Mouse (Mus musculus): ENCODE results near the gene Dnajc16. TPM values are rescaled to one million over a fixed set of nuclear protein-coding genes. Genes with fewer than 3 reads are reported as not detected.
A peak's percentile ranks its signal among the peaks of the same experiment; 100 is the strongest.

Gene Dnajc16
- 10 to 100 TPM; 18.4 to 18.5 TPM for total RNA-seq (2021)
- long read RNA-seq, experiment 1, full-length matches to known transcripts, result 9 of 15 reads
- long read RNA-seq, experiment 1, partial matches to known transcripts, result 1 of 15 reads
- long read RNA-seq, experiment 1, other reads (novel, unspliced or antisense), result 5 of 15 reads
- long read RNA-seq, experiment 2, full-length matches to known transcripts, result 13 of 19 reads
- long read RNA-seq, experiment 2, partial matches to known transcripts, result 2 of 19 reads
- long read RNA-seq, experiment 2, other reads (novel, unspliced or antisense), result 4 of 19 reads

DNA sequence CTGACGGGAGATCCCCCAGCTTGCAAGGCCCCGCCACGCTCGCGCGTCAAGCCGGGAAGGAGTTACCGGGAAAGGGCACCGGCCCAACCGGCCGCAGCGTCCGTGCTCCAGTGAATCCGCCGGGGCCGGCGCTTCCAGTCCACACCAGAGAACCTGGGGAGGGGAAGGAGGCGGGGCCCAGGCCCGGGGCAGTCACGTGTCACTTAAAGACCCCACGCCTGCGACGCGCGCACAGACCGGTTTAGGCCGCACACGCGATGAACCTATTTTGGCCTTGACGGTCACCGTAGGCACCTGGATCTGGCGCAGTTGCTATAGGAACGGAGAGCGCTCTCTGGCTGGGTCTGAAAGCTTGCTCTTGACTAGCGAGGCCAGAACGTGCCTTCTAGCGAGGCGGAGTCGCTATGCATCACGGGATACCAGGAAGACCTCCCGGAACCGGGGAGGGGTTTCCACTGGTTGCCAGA, at the start of gene Dnajc16:
TSS of gene Dnajc16 (minus strand) at position 408 of the 467 bp plus-strand sequence.
- DNase-seq, result peak; percentile 95
- intact Hi-C loops (cut with DNase I), result no loop called here

DNA sequence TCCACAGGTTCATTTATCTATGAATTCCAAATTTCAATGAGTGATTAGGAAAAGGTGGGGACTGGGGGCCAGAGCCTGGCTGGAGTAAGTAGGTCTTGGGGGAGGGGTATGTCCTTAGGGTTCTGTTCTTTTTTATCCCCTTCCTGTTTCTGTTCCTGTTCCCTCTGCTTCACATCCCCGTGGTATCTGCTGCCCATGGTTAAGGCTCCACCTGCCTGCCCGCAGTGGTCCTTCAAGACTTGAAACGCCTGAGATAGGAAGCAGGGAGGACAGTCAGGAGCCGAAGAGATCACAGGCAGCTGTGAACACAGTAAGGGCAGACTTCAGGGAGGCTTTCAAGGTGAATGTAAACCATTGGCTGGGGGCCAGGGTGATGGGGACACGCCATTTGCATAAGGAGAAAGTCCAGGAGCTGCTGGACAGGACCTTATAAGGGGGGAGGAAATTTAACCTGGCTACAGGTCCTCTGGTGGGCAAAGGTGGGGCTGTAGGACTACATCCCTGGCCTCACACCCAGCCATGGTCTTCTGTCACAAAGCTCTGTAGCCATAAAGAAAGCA, 43.9 kb upstream of the Dnajc16 start:
- DNase-seq, result no peak
- intact Hi-C loops (cut with DNase I), result no loop called here

DNA sequence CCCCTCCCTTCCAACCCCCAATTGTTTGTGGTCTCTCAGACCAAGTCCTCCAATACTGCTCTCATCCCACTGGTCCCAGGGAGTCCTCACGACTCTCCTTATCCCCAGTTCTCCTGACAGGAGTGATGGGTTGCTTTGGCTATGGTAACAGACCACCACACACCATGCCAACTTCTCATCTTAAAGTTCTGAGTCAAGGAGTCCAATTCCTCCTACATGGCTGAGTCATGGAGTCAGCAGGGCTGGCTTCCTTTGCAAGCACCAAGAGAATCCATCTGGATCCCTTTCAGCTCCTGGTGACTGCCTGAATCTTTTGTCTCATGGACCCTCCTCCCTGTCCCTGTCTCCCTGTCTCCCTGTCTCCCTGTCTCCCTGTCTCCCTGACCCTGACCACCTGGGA, 43.2 kb upstream of the Dnajc16 start:
- no peak for DNase-seq
- intact Hi-C loops (cut with DNase I), result no loop called here

DNA sequence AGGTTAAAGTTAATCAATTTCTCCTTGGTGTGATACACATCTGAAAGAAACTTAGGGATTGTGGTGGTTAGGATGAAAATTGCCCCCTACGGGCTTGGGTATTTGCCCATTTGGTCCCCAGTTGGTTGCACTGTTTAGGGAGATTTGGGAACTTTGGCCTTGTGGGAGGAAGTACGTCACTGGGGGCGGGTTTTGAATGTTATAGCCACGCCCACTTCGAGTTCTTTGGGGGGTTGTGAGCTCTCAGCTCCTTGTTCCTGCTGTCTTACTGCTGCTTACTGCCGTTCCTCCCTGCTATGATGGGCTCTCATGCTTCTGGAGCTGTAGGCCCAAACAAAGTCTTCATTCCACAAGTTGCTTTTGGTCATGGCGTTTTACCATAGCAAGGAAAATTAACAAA, 40.6 kb upstream of the Dnajc16 start:
- no peak for DNase-seq
- intact Hi-C loops (cut with DNase I), result no loop called here

DNA sequence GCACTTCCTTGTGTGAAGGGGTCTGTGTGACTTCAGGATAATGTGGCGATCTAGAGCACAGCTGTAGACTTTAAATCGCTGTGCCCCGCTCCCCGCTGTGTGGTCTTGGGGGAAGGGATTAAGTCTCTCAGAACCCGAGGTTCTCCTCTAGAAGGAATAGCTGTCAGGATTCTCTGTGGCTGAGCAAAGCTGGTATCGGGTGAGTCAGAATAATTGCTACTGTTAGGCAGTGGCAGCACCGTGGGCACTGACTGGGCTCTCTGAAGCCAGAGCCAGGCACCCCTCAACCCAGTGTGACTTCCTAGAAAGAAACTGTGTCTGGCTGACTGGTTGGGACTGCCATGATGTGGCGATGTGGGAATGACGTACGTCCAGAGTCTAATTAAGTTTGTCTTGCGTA, 39.6 kb upstream of the Dnajc16 start:
- DNase-seq, result no peak
- intact Hi-C loops (cut with DNase I), result no loop called here

DNA sequence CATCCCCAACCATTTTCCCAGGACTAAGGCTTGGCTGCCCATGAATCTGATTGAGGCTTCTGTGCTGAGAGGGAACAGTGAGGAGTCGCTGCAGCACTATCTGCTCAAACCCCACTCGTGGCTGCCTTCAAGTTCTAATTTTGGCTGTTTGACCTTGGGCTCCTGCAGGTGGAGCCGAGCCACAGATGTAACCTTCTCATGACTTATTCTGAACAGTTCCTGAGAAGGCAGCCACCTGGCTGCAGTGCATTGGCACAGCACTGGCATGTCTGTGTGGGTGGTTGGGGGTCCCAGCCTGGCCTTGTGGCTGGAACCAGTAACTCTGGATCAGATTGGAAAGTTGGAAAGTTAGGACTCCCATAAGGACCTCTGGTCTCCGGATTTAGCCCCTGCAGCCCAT, 37.4 kb upstream of the Dnajc16 start:
- peak in 1 of 2 experiments; percentile 13 for DNase-seq

DNA sequence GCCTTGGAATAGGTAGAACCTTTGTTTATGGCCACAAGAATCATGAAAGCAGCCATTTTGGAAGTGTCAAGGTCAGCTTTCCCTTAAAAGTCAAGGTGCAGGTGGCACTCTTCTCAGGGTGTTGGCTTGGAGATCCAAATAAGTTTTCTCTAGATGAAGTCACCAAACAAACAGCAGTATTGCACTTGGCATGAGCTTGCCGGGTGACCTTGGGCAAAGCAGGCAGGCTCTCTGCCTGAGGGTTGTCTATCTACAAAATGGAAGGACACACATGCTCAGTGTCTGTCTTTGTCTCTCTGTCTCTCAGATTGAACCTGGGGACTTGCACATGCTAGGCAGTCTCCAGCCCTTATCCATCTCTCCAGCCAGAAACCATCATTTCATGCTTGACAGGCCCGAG, 36.7 kb upstream of the Dnajc16 start:
- no peak for DNase-seq
- intact Hi-C loops (cut with DNase I), result no loop called here

More for the DNA sequence above, 37.4 kb upstream of the Dnajc16 start:
- intact Hi-C loops (cut with DNase I), result no loop called here

DNA sequence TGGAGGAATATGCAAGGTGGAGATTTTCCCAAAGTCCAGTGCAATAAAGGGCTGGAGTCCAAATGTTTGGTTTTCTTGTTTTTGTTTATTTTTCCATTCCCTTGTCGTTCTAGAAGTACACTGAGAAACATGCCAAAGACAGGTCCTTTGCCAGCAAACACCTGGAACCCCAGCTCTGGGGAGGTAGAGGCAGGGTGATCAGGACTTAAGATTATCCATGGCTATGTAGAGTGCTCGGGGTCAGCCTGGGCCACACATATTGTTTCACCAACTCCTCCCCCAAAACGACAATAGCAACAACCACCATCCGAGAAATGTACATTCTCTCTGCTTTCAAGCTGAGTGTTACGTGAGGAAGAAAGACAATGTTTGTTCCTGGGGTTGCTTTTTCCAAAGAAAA, 35.3 kb upstream of the Dnajc16 start, which contains the start of gene Cela2a:
TSS of gene Cela2a (minus strand) at position 101 of the 400 bp plus-strand sequence.
- DNase-seq, result no peak
- intact Hi-C loops (cut with DNase I), result no loop called here

DNA sequence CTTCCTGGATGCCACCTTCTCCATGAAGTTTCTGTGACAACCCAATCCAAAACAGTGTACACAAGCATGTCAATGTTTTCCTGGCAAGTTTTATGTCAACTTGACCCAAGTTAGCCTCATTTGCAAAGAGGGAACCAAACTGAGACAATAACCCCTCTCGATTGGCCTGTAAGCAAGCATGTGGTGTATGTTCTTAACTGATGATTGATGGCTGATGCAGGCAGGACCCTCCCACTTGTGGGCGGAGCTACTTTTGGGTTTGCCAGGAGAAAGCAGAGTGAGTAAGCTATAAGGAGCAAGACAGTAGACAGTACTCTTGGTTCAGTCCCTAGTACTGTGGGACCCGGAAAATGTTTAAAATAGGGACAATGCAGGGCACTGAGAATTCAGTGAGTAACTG, 32.2 kb upstream of the Dnajc16 start:
- DNase-seq, result peak in 1 of 2 experiments; percentile 12
- intact Hi-C loops (cut with DNase I), result no loop called here

DNA sequence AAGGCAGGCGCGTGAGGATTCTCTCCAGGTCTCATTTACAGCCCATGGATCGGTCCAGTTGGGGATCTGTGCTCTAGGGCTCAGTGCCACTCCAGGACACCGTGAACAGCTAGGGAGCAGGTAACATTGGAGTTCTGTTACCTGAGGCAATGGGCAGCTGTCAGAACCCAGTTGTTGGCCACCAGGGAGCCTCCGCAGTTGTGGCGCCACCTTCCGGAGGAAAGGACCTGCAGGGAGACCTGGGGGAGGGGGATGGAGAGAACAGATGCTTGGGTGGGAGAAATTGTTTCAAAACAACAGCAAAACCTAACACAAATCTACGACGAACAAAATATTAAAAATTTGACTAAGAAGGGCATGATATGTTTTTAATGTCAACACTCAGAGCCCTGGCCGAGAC, 31.4 kb upstream of the Dnajc16 start:
- peak; percentile 20 to 52 for DNase-seq
- intact Hi-C loops (cut with DNase I), result no loop called here

DNA sequence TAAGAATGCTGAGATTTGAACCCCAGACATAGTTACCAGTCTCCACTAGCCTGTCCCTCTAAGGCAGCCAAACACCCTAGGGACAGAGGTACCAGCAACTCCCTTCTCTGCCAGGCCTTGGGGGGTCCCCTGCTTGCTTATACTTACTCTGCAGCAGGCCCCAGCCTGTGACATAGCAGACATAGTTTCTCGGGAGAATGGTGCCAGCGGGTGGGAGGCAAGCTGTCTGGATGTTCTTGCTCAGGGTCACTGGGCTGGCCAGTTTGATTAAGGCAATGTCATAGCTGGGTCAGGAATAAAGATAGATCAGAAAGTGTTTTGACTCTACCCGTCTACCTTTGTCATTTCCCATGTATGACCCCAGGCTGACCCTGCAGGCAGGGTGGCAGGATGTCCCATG, 30.4 kb upstream of the Dnajc16 start:
- no peak for DNase-seq

DNA sequence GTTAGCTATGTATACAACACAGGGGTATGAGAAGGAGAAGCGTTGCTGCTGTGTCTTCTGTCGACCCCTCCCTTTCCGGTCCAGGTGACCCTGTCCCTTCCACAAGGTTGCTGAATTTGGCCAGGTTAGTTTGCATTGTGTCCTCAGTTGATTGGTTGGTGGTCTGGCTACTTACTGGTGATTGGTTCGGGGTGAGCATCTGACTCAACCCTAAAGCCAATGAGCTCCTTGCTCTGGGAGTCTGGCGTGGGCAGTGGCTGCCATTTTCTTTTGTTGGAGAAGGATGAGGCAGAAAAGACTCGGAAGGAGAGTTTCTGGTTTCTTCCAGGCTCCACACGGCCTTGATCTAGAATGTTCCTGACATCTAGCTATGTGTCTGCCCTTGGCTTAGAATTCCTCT, 28.6 kb upstream of the Dnajc16 start:
- DNase-seq, result no peak
- intact Hi-C loops (cut with DNase I), result no loop called here

More for the DNA sequence above, 30.4 kb upstream of the Dnajc16 start:
- intact Hi-C loops (cut with DNase I), result no loop called here

DNA sequence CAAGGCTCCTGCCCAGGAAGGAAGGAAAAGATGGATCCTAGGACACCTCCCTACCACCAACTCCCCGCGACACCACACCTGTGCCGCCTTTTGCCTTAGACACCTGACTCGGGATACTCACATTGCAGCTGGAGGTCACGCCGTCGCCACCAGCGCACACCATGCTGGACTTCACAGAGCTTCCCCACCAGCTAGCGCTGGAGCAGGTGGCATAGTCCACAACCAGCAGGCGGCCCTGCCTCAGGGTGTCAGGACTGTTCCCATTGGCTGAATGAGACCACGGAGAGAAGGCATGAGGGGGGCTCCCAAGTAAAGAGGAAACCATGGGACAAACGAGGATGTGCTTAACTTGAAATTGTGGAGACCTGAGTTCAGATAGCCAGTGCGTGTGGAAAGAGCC, 28.1 kb upstream of the Dnajc16 start:
- intact Hi-C loops (cut with DNase I), result no loop called here
- DNase-seq, result no peak

DNA sequence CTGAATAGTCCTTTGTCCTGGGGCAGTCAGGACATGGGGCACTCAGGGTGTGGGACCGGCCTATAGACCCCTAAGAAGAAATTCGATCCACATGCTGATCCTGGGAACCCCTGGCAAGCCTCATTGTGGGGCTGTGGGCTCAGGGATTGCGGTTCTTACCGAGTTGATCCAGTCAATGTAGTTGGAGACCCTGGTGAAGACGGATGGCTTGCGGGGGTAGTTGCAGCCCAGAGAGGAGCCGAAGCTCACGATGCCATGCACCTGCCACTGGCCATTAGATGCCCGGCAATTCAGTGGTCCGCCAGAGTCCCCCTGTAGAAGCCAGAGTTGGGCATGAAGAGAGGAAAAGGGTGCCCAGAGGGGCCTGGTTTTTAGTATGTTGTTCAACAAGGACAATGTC, 27.0 kb upstream of the Dnajc16 start:
- no peak for DNase-seq
- intact Hi-C loops (cut with DNase I), result no loop called here

DNA sequence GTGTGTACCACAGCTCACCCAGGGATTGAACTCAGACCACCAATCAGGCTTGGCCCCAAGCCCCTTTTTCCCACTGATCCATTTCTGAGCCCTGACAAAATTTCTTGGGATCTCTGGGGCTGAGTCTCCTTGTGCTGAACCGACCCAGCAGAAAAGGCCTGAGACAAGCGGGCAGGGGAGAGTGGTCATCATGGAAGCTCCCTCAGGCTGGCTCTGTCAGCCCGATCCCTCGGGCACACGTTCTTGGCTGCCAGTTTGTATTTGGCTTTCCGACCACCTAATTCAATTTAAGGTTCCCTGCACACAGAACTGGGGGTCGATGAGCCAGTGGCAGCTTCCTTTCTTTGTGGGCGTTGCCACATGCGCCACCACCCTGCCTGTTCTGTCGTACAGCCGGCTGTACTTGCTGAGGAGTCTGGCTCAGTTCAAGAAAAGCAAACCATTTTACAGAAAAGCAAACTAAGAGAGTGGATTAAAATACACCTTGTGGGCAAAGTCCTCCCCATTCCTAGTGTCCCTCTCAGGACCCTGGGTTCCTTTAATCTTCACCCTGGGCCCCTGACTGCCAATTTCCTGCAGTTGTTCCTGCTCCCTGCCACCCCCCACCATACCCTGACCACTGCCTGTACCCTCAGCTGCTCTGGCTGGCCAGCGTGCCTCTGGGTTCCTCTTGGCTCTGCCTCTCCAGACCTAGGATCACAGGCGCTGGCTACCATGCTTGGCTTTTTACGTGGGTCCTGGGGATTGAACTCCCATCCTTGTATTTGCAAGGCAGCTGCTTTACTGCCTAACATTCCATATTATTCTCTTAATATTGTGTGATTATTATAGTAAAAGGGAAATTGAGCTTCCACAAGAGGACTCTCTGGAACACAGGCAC, 26.3 kb upstream of the Dnajc16 start:
- DNase-seq, result no peak
- intact Hi-C loops (cut with DNase I), result no loop called here

DNA sequence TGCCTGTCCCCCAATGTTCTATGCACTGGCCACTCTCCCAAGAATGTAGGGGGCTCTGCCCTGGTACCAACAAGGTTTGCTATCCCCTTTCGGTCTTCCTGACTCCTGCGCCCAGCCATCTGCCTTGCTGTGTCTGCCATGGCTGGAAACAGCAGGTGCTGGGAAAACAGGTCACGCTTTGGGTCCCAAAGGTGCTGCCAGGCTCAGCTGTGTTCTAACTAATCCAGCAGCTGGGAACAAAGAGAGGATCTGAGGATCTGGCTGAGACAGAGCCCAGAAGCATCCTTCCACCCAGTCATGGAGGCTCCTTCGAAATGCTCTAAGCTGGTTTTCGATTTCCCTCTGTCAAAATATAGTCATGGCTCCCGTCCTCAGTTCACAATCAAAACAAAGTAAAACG, 25.5 kb upstream of the Dnajc16 start:
- intact Hi-C loops (cut with DNase I), result no loop called here
- no peak for DNase-seq

DNA sequence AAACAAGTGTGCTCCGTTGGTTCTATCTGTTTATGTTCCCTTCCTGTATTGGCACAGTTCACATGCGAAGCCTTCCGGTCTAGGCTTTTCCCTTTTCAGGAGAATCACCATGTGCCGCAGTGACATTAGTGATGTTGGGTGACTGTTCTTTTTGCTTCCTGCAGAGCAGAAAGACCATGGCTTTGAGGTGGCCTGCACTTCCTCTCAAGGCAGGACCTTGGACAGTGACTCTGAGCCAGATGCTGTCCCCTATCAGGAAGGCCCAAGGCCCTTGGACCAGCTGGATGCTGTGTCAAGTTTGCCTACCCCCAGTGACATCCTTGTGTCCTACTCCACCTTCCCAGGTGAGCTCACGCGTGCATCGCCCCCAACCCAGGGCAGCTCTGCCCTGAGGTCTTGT, 20.6 kb upstream of the Dnajc16 start:
- no peak for DNase-seq
- intact Hi-C loops (cut with DNase I), result no loop called here

DNA sequence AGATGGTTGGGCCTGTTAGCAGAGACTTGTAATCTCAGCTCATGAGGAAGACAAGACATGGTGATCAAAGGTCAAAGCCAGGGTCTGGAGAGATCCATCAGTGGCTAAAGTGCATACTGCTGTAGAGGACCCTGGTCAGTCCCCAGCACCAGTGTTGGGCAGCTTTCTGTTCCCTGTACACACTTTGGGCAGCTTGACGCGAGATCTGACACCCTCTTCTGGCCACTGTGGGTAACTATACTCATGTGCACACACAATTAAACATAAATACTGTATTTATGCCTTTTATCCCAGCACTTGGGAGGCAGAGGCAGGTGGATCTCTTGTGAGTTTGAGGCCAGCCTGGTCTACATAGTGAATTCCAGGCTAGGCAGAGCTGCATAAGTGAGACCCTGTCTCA, 20.2 kb upstream of the Dnajc16 start:
- no peak for DNase-seq
- intact Hi-C loops (cut with DNase I), result no loop called here

DNA sequence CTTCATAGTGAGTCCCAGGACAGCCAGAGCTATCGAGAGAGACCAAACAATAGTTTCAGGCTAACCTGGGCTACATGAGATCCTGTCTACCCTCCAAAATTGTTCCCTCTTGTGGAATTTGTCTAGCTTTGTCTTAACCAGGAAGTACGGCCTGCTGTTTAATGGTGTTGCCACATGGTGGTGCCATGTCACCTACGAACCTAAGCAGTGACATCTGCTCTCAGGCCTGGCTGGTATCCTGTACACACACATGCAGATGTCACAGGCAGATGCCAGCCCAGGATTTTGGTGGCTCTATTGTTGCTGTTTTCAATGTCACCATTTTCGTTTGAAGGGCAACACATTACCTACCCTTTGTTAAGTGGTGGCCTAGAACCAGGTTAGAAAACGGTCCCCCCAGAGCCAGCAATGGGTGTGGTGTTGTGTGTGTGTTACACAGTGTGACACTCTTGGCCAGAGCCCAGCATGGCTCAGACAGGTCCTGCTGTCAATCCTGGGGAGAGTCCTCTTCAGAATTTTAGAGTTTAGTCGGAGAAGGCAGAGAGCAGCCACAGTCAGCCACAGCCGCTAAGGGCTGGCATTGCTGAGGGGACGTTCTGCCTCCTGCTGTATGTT, 19.2 kb upstream of the Dnajc16 start:
- intact Hi-C loops (cut with DNase I), result no loop called here
- DNase-seq, result peak in 1 of 2 experiments; percentile 23

DNA sequence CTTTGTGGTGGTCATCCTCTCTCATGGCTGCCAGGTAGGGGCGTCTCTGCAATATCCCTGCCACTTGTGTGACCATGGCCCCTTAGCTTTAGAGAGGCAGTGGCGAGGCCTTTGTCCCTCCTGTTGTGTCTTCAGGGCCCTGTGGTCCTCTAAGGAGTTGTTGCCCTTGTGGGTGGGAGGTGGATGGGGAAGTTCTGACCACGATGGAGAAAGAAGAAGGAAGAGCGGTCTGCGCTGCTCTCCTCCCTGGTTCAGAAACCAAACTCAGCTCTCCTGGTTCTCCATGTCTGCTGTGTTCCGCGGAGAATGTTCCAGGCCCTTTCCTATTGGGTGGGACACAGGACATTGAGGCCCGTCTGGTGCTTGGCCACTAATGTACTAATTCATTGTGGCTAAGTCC, 15.2 kb upstream of the Dnajc16 start:
- intact Hi-C loops (cut with DNase I), result no loop called here
- no peak for DNase-seq

DNA sequence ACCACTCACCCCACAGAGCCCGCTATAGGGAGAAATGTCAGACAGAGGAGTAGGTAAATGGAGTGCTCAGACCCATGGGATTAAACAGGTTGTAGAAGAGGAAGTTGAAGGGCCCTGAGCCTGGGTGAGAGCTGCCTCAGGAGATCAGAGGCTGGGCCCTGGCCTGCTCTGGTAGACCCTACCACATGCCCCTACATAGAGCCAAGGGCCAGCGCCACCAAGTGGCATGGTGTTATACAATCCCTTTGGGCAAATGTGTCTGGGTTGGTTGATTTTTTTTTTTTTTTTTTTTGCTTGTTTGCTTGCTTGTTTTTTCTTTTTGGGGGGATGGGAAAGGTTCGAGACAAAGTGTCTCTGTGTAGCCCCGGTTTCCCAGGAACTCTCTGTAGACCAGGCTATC, 13.4 kb upstream of the Dnajc16 start:
- DNase-seq, result no peak
- intact Hi-C loops (cut with DNase I), result no loop called here
